Mouse (Mus musculus) c-Kit-positive CD71-positive TER-119-negative erythroid progenitor cells, embryonic 14.5 days (primary cell): ENCODE results near the gene Il4ra.

ENCODE experiments used
- DNase-seq: peaks from one replicate; pipeline ENCODE4 v3.0.0-alpha.2; 2013; ENCODE audit warnings: low read depth

Il4ra gene

DNA sequence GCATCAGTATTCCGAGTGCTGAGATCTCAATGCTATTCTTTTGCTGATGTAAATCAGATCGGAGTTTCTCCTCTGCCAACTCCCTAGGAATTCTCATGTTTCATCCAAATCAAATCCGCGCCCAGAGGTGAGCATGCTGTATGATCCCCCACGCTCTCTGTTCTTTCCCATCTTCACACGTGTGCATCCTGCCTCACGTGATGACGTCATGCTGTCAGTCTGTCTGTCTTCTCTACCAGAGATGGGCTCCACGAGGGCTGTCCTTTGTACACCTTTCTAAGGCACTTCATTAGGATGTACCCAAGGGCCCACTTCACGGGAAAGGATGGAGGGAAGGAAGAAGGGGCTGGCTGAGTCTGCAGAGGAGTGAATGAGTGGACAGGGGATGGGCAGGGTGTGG, 48.2 kb downstream of the Il4ra start:
- DNase-seq: no peak

DNA sequence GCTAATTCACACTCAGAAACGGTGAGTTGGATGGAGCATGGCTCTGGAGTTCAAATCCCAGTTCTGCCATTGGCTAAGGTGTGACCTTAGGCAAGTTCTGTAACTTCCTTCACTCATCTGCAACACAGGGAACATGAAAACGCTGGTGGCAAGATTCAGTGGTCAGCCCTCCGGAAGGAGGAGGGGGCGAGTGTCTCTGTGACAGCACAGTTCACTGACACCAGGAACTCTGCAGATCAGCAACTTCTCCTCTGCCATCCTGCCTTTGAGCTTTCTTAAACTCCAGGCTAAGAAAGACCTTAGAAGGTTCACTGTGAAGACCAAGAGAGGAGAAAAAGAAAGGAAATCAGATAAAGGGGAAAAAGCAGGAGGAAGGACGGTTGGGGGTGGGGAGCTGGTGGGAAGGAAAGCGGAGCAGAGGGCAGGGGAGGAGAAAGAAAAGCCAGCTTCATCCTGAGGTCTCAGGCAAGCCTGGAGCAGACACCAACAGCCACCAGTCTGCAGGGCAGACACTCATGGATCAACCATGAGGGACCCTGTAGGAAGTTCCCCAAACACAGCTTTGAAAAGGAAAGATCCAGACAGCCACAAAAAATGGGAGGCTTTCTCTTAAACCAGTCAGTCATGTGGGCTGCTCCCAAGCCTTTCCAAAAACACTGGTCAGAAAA, 48.8 kb downstream of the Il4ra start:
- no peak for DNase-seq

DNA sequence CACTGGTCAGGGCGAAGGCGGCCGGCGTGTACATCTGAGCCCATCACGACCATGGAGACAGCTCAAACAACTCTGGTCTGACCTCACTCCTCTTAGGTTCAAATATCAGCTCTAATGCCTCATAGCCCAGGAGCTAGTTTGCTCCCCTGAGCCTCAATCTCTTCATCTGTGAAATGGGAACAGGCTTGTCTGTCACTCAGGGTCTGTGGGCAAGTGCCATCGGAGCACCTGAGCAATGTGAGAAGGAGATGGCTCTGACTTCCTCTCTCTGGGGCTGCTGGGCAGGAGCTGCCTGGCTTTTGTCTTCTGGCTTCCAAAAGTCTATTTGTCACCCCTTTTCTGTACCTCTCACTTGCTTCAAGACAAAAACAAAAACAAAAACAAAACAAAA, 49.4 kb downstream of the Il4ra start:
- DNase-seq: no peak

DNA sequence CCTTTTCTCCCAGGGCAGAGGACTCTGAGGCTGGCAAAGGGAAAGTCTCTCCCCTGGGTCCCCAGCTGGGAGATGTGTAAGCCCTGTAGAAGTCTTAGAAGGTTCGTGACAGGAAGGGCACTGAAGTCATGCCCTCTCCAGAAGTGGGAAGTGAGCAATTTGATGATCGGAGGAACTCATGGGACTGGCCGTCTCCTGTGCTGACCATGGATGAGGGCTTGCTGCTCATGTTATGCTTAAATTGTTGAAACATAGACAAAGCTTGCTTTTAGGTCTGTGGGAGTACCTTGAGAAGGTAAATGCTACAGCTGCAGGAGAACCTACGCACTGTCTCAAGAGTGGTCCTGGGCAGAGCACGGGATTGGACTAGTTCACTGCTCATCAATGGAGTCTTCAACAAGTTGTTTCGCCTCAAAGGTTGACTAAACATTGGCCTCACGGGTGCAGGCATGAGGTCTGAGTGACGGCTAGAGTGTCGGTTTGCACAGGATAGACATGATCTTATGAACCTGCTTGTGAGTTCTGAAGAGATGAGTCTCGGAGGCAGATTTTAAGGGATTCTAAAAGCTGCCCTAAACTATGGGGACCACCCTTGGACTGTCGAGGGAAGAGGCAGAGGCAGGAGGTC, 50.0 kb downstream of the Il4ra start:
- no peak for DNase-seq

DNA sequence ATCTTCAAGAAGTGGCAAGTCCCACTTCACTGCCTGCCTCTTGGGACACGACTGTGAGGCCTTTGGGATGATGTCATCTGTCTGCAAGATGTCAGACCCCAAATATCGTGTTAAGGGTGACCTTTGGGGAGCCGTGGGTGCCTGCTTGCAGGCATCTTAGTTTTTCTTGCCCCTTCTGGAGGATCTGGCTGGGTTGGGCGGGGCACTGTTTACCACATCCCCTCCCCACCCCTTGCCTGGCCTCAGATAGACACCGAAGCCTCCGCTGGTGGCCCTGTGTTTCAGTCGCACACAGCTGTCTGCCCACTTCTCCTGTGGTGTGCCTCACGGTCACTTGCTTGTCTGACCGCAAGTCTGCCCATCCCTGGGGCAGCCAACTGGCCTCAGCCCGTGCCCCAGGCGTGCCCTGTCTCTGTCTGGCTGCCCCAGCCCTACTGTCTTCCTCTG, 51.3 kb downstream of the Il4ra start, which contains the start of gene Il21r:
TSS of gene Il21r (plus strand) at position 245 of the 447 bp plus-strand sequence.
- DNase-seq: no peak

DNA sequence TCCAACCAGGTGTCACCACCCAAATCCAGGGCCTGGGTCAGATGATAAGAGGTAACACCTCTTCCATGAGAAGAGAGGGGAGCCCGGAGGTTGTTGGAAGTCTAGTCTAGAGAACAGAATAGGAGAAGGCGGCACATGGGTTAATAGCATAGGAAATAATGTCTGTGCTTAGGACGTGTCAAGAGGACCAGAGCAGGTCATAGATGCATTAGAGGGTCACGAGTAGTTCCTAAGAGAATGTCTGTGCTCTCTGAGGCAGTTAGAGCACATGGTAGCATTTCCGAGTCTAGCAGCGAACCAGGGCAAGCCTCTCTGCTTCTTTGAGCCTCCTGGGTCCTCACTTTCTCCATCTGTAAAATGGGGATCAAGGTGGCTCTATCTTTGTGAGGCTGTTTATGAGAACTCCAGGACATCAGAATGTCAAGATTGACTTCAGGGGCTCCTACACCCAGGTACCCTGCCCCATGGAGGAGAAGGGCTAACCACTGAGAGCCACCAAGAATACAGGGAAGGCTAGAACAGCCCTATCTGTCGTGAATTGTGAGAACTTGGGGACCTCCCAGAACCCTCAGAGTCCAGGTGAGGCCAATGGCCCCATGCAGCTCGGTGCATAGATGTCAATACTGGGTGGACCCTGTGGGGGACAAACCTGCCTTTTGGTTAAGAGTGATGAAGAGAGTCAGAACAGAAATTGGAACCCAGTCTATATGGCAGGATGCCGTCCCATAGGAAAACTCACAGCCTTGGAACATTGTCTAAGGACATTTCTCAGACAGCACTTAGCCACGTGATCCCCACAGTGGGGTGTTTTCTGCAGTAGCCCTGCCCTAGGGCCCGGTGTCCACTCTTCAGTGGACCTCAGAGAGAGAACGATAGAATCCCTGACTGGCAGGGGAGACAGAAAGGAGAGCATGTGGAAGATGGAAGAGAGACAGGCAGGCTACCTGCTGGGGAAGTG, 52.7 kb downstream of the Il4ra start:
- no peak for DNase-seq

DNA sequence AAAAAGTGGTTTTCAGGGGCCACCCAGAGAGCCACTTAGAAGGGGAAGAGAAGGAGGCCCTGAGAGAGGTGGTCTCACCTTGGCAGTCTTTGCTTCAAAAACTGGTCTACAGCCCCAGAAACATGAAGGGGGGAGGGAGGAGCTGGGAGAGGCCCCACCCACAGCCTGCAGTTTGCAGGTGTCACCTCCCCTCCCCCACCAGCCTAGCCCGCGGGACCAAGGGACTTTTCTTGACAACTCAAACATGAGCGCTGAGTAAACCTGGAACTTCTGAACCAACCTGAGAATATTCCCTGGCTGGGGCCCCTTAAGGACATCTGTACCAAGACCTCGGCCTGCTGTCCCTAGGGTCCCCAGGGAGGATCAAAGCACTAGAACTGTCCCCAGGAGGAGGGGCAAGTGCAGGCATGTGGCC, 53.8 kb downstream of the Il4ra start:
- no peak for DNase-seq

DNA sequence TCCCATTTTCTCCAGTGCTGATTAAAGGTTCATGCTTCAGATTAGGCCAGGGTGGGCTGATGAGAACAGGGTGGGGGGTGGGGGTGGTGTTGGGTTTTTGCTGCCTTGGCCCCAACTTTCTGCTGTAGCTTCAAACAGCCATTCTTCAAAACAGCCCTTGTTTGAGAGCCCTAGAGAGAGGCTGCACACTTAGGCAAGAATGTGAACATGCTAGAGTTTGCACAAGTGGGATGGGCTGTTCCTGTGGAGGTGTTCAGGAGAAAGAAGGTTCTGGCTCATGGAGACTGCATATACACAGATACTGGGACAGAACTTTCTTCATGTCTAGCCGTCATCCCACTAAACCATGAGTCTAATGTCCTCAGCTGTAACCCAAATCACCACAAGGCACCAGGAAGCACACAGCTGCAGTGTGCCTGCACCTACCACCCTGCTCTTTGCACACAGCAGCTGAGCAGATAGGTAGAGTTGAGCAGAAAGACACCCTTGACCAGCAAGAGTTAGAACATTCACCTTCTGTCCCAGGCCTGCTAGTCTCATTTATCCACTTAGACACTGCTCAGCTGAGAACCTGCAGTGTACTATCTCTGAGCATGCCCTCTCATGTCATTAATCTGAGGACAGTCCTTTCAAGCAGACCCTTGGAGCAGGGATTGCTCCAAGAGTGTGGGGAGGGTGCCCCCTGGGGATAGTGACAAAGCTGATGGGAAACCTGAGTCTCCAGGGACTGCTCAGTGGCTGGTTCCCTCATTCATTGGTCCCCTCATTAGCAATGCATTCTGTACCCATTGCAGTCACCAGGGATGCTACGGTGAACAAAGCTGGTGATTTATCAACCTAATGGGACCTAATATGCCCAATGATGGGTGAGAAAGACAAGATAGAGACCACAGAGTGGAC, 54.6 kb downstream of the Il4ra start:
- no peak for DNase-seq

DNA sequence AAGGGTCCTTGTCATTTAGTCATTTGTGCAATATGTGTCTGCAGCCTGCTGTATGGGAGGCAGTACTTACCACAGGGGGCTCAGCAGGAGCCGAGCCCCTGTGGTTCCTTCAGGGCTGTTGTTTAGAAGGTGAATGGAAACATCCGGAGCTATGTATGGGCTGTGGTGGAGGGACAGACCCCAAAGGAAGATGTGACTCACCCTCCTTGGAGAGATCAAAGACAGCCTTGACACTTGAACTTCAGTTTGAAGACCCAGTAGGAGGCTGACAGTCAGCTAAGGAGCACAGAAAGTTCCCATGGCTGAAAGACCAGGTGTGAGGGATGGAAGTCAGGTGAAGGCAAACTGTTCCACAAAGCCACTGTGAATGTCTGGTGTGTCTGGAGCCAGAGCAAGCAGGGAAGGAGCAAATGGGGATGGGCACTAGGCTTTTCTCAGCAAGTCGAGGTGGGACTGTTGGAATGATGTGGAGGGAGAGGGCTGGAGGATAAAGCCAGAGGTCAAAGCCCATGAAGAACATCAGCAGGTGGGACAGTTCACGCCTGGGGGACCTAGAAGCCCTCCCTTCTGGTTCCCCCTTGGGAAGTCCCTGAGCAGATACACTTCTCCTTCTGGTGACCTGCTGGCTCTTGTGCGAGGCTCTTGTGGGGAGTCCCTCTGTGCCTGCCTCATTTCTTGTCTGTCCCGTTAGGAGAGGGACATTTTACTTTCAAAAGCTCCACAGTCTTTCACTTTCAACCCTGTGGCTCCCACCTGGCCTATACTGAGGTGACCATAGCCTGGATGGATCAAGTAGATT, 55.7 kb downstream of the Il4ra start:
- no peak for DNase-seq

DNA sequence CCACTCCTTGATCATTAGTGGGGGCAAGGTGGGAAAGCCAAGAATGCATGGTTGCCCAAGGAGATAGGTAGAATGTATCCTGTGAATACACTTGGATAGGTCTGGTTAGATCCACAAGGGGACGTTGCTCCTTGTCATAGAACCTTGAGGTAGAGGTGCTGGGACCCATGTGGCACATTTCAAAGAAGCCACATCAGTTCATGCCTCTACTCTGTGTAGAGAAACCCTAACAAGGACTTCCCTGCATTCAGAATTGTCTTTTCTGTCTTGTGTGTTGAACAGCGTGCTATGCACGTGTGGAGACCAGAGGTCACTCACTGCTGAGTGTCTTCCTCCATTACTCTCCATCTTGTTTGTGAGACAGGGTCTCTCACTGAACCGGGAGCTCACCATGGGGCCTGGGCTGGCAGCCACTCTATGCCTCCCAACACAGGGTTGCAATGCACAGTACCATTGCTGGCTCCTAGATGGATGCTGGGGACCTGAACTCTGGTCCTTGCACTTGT, 56.3 kb downstream of the Il4ra start:
- no peak for DNase-seq

DNA sequence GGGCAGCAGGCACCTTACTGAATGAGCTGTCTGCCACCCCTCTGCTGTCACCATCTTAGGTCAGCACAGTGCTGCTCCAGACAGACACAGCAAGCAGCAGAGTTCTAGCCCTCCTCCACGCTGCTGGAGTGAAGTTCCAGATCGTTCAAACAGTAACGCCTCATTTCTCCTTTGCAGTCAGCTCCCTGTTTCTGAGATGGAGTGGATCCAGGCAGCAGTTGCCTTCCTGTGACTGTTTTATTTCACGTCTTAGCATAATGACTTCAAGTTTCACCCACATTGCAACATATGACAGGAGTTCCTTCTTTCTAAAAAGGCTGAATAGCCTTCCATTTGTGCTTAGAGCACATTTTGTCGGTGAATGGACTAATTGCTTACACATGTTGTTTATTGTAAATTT, 61.7 kb downstream of the Il4ra start:
- DNase-seq: no peak

DNA sequence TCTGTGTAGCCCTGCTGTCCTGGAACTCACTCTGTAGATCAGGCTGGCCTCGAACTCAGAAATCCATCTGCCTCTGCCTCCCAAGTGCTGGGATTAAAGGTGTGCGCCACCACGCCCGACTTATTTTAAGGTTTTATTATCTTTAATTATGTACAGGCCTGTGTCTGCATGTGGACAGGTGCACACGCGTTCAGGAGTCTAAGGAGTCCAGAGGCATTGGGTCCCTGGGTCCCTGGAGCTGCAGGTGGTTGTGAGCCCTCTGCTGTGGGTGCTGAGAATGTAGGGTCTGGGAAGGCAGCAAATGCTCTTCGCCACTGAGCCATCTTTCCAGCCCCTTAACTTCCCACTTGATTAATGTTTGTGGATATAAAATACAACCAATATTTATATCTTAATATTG, 63.5 kb downstream of the Il4ra start:
- DNase-seq: no peak

DNA sequence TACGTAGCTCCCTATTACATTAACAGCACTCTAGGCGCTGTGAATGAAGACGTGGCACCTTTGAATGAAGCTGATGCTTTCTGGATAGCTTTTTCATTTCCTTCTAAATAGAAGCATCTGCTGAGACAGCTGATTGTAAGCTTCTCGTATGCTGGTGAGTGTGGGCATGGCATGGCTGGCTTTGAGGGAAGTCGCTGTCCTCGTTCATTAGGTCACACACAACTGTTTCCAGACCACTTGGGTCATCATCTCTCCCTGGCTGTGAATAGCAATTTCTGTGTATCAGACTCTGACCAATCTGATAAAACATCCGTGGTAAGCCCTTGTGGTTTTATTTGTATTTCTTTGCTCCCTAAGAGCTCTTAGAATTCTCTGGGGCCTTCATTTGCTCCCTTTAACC, 66.1 kb downstream of the Il4ra start:
- no peak for DNase-seq

DNA sequence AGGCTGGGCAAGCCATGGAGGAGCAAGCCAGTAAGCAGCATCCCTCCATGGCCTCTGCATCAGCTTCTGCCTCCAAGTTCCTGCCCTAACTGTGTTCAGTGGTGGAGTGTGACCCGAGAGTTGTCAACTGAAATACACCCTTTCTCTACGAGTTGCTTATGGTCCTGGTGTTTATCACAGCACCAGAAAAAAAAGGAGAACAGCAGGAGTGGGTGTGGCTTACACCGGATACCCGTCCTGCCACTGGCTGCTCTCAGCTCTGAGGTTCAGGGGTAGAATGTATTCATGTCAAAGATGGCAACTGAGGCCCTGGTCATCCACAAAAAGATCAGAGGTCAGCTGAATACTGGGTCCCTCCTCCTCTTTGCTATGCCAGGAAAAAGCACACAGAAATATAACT, 68.2 kb downstream of the Il4ra start:
- no peak for DNase-seq

DNA sequence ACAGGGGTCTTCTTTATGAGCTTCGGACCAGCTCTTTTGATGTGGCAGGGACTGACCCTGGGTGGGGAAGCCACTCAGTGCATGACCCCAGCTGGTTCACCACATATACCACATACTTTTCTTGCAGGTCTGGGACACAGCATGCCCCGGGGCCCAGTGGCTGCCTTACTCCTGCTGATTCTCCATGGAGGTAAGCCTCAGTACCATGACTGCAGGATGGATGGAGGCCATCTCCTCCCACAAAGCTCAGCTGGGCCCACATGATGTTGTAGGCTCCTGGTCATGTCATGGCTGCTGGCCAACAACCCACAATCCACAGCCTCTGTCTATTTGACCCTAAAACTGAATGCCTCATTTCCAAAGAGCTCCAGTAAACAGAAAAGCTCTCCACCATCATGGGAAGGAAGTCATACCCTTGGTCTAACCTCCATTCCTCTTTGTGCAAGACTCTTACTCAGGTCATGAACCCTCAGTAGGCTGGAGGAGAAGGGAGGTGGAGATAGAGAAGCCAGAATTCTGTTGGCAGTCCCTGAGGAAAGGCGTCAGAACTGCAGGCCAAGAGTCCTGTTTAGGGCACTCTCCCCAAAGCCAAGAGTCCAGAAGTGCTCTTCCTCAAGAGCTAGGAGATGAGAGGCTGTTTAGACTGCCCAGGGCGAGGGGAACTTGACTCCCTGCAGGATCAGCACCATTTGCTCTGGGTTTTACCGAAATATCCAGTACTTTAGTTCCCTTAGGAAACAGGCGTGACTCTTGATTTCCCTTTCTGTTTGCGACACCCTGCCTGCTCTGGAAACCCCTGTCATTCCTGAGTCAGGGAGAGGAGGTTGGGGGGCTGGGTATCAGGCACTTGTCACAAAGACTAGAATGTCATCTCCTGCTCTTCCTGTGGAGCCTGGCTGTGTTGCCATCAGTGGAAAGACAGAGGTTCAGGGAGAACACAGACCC, 71.1 kb downstream of the Il4ra start:
- DNase-seq: no peak

DNA sequence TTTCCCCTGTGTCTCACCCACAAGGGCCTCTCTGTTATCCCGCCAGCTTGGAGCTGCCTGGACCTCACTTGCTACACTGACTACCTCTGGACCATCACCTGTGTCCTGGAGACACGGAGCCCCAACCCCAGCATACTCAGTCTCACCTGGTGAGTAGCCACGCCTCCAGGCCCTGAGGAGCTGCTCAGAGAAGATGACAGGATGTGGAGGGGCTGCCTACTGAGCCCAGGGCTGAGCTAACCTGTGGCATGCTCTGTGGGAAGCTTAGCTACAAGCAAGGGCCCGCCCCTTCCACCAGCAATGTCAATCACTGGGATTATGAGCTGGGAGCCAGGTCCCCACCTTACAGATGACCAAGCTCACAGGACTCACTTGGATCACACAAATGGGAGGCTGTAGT, 73.3 kb downstream of the Il4ra start:
- DNase-seq: no peak

DNA sequence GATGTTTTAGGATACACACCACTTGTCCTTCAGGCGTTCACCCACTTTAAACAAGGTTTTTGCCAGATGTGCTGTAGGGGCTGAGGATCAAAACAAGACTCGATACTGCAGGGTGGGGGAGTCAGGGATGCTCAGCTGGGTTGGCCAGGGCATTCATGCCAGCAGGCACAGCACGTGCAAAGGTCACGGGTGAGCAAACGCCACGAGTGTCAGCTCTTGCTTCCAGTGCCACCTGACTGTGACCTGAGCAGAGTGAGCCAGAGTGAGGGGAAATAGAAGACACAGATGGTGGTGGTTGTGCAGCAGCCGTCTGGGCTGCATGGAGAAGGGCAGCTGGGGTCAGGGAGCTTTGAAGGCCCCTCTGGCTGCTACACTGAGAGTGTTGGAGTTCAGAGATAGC, 73.9 kb downstream of the Il4ra start:
- DNase-seq: no peak
